Mouse (Mus musculus): ENCODE measurements around the gene Fstl1. TPM values are rescaled to one million over a fixed set of nuclear protein-coding genes. Genes with fewer than 3 reads are reported as not detected.

Fstl1 gene
- polyA plus RNA-seq, 1 experiment from 2014 or later: 731 TPM

GRCm38 (mm10) chr16:37837571-37837970, 60.9 kb downstream of the Fstl1 start:
- Histone ChIP-seq H3K4me3 (no peak overlapping the region), H3K4me1 (no peaks in the 10 kb centered on the region), H3K9ac (no peak overlapping the region), H3K27me3 (no peaks in the 10 kb centered on the region), H3K9me3 (no peaks in the 10 kb centered on the region), H3K36me3 (peaks cover 51% of the 10 kb centered on the region), H3K4me2 (replicated peaks) (no peak overlapping the region), H3K27ac (no peak overlapping the region)
- 62% methylated on average over 3 of the region's 3 CpGs for WGBS
- ATAC-seq (ENCODE audit: low FRiP score, low read depth): no peak

- no peaks in the 10 kb centered on the region for H3K9me3 ChIP-seq
- H3K4me1 ChIP-seq: no peaks in the 10 kb centered on the region
- WGBS: 54% methylated on average over 2 of the region's 2 CpGs
- no peak overlapping the region for H3K9ac ChIP-seq
- ATAC-seq (ENCODE audit: low FRiP score, low read depth): peak; percentile 59; the same call in 1 of the 2 replicates
- no peak overlapping the region for H3K27ac ChIP-seq
- H3K36me3 ChIP-seq: peaks cover 3% of the 10 kb centered on the region; the same call in 1 of the 2 replicates
- H3K27me3 ChIP-seq: no peaks in the 10 kb centered on the region
- no peak overlapping the region for H3K4me2 ChIP-seq (replicated peaks)
- H3K4me3 ChIP-seq: no peak overlapping the region
Measured at GRCm38 (mm10) chr16:37842439-37842838, 65.8 kb downstream of the Fstl1 start.

- WGBS: 93% methylated on average over 12 of the region's 12 CpGs
- H3K4me1 ChIP-seq: no peaks in the 10 kb centered on the region
- H3K27me3 ChIP-seq: no peaks in the 10 kb centered on the region
- no peak overlapping the region for H3K4me2 ChIP-seq (replicated peaks)
- no peak overlapping the region for H3K4me3 ChIP-seq
- no peak overlapping the region for H3K27ac ChIP-seq
- H3K9me3 ChIP-seq: no peaks in the 10 kb centered on the region
- H3K9ac ChIP-seq: no peak overlapping the region
- no peak for ATAC-seq (ENCODE audit: low FRiP score, low read depth)
- H3K36me3 ChIP-seq: no peaks in the 10 kb centered on the region
Measured at GRCm38 (mm10) chr16:37843740-37844139, 67.1 kb downstream of the Fstl1 start.

- H3K4me3 ChIP-seq: no peak overlapping the region
- ATAC-seq (ENCODE audit: low FRiP score, low read depth): no peak
- WGBS: 79% methylated on average over 7 of the region's 7 CpGs
- H3K9ac ChIP-seq: no peak overlapping the region
- no peaks in the 10 kb centered on the region for H3K4me1 ChIP-seq
- H3K27ac ChIP-seq: no peak overlapping the region
- H3K9me3 ChIP-seq: no peaks in the 10 kb centered on the region
- H3K27me3 ChIP-seq: no peaks in the 10 kb centered on the region
- no peak overlapping the region for H3K4me2 ChIP-seq (replicated peaks)
- H3K36me3 ChIP-seq: no peaks in the 10 kb centered on the region
Measured at GRCm38 (mm10) chr16:37845202-37845925, 68.7 kb downstream of the Fstl1 start.

- 91% methylated on average over 3 of the region's 3 CpGs for WGBS
- H3K4me2 ChIP-seq (replicated peaks): no peak overlapping the region
- no peaks in the 10 kb centered on the region for H3K9me3 ChIP-seq
- H3K4me1 ChIP-seq: peaks cover 6% of the 10 kb centered on the region; the same call in 1 of the 2 replicates
- H3K27me3 ChIP-seq: no peaks in the 10 kb centered on the region
- H3K9ac ChIP-seq: no peak overlapping the region
- no peak for ATAC-seq (ENCODE audit: low FRiP score, low read depth)
- H3K4me3 ChIP-seq: no peak overlapping the region
- H3K27ac ChIP-seq: no peak overlapping the region
- no peaks in the 10 kb centered on the region for H3K36me3 ChIP-seq
Measured at GRCm38 (mm10) chr16:37847081-37847480, 70.4 kb downstream of the Fstl1 start.

GRCm38 (mm10) chr16:37851366-37851765, 74.7 kb downstream of the Fstl1 start:
- Histone ChIP-seq H3K4me2 (replicated peaks) (no peak overlapping the region), H3K4me3 (no peak overlapping the region), H3K4me1 (peaks cover 13% of the 10 kb centered on the region; the same call in 1 of the 2 replicates), H3K36me3 (no peaks in the 10 kb centered on the region), H3K9ac (no peak overlapping the region), H3K9me3 (no peaks in the 10 kb centered on the region), H3K27ac (no peak overlapping the region), H3K27me3 (no peaks in the 10 kb centered on the region)
- 16% methylated on average over 5 of the region's 5 CpGs for WGBS
- 0 out of 2 replicates have a peak, but pooled peaks have one; percentile 40 for ATAC-seq (ENCODE audit: low FRiP score, low read depth)

- Histone ChIP-seq H3K27me3 (no peaks in the 10 kb centered on the region), H3K4me1 (peaks cover 13% of the 10 kb centered on the region; the same call in 1 of the 2 replicates), H3K36me3 (no peaks in the 10 kb centered on the region), H3K9ac (no peak overlapping the region), H3K27ac (no peak overlapping the region), H3K9me3 (no peaks in the 10 kb centered on the region), H3K4me2 (replicated peaks) (no peak overlapping the region), H3K4me3 (no peak overlapping the region)
- ATAC-seq (ENCODE audit: low FRiP score, low read depth): no peak
- 81% methylated on average over 9 of the region's 9 CpGs for WGBS
Measured at GRCm38 (mm10) chr16:37853279-37853678, 76.6 kb downstream of the Fstl1 start.

GRCm38 (mm10) chr16:37854054-37854453, 77.4 kb downstream of the Fstl1 start:
- no peak for ATAC-seq (ENCODE audit: low FRiP score, low read depth)
- Histone ChIP-seq H3K27me3 (no peaks in the 10 kb centered on the region), H3K4me1 (peaks cover 13% of the 10 kb centered on the region; the same call in 1 of the 2 replicates), H3K27ac (no peak overlapping the region), H3K36me3 (no peaks in the 10 kb centered on the region), H3K4me3 (no peak overlapping the region), H3K9ac (no peak overlapping the region), H3K4me2 (replicated peaks) (peak overlapping the region; percentile 19; the same call in 1 of the 2 replicates), H3K9me3 (no peaks in the 10 kb centered on the region)
- WGBS: 63% methylated on average over 14 of the region's 14 CpGs

GRCm38 (mm10) chr16:37854593-37854992, 77.9 kb downstream of the Fstl1 start:
- Histone ChIP-seq H3K27me3 (no peaks in the 10 kb centered on the region), H3K36me3 (no peaks in the 10 kb centered on the region), H3K4me3 (no peak overlapping the region), H3K4me1 (peaks cover 13% of the 10 kb centered on the region; the same call in 1 of the 2 replicates), H3K9me3 (no peaks in the 10 kb centered on the region), H3K4me2 (replicated peaks) (no peak overlapping the region), H3K9ac (no peak overlapping the region), H3K27ac (no peak overlapping the region)
- no peak for ATAC-seq (ENCODE audit: low FRiP score, low read depth)
- 68% methylated on average over 5 of the region's 5 CpGs for WGBS

- no peak overlapping the region for H3K4me2 ChIP-seq (replicated peaks)
- no peak; the same call in 1 of the 2 replicates for ATAC-seq (ENCODE audit: low FRiP score, low read depth)
- no peak overlapping the region for H3K9ac ChIP-seq
- no peak overlapping the region for H3K4me3 ChIP-seq
- H3K4me1 ChIP-seq: peaks cover 13% of the 10 kb centered on the region; the same call in 1 of the 2 replicates
- no peaks in the 10 kb centered on the region for H3K9me3 ChIP-seq
- H3K36me3 ChIP-seq: no peaks in the 10 kb centered on the region
- WGBS: 58% methylated on average over 8 of the region's 8 CpGs
- no peak overlapping the region for H3K27ac ChIP-seq
- no peaks in the 10 kb centered on the region for H3K27me3 ChIP-seq
Measured at GRCm38 (mm10) chr16:37855583-37855982, 78.9 kb downstream of the Fstl1 start.

- 59% methylated on average over 3 of the region's 3 CpGs for WGBS
- H3K36me3 ChIP-seq: no peaks in the 10 kb centered on the region
- ATAC-seq (ENCODE audit: low FRiP score, low read depth): no peak
- H3K4me3 ChIP-seq: no peak overlapping the region
- no peaks in the 10 kb centered on the region for H3K27me3 ChIP-seq
- H3K27ac ChIP-seq: no peak overlapping the region
- H3K9ac ChIP-seq: no peak overlapping the region
- peaks cover 12% of the 10 kb centered on the region; the same call in 1 of the 2 replicates for H3K4me1 ChIP-seq
- H3K9me3 ChIP-seq: no peaks in the 10 kb centered on the region
- H3K4me2 ChIP-seq (replicated peaks): no peak overlapping the region
Measured at GRCm38 (mm10) chr16:37856327-37856726, 79.7 kb downstream of the Fstl1 start.

GRCm38 (mm10) chr16:37857495-37857894, 80.8 kb downstream of the Fstl1 start:
- Histone ChIP-seq H3K27me3 (no peaks in the 10 kb centered on the region), H3K27ac (no peak overlapping the region), H3K9me3 (no peaks in the 10 kb centered on the region), H3K9ac (no peak overlapping the region), H3K4me2 (replicated peaks) (no peak overlapping the region), H3K4me3 (no peak overlapping the region), H3K36me3 (no peaks in the 10 kb centered on the region), H3K4me1 (0 out of 2 replicates have a peak, but pooled peaks cover 7% of the 10 kb centered on the region)
- ATAC-seq (ENCODE audit: low FRiP score, low read depth): no peak
- WGBS: 90% methylated on average over 8 of the region's 8 CpGs

- no peak for ATAC-seq (ENCODE audit: low FRiP score, low read depth)
- Histone ChIP-seq H3K4me1 (no peaks in the 10 kb centered on the region), H3K4me2 (replicated peaks) (no peak overlapping the region), H3K36me3 (no peaks in the 10 kb centered on the region), H3K4me3 (no peak overlapping the region), H3K27ac (no peak overlapping the region), H3K9me3 (no peaks in the 10 kb centered on the region), H3K9ac (no peak overlapping the region), H3K27me3 (no peaks in the 10 kb centered on the region)
- WGBS: 72% methylated on average over 7 of the region's 7 CpGs
Measured at GRCm38 (mm10) chr16:37860213-37860612, 83.5 kb downstream of the Fstl1 start.
